Mouse (Mus musculus): ENCODE measurements around the gene Srrm2.

DNA sequence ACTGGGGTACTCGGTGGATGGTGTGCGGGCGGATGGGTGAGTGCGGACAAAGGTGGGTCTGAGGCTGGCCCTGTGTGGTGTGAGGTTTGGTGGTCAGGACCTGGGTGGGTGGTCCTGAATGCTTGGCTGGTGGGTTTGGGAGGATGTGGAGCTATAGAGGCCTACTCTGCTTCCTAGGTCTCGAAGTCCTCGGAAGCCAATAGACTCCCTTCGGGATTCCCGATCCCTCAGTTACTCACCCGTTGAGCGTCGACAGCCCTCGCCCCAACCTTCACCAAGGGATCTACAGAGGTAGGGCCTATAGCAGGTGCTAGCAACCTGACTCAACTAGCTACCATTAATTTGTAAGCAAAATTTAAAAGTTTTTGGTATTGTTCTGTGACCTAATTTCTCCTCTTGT lies 33.3 kb downstream of the Srrm2 start:
- TF ChIP-seq POLR2A (IDR thresholded peaks at IDR 0.05; ENCODE audit: borderline replicate concordance, insufficient read depth, low read length) (no peak), CTCF (IDR thresholded peaks at IDR 0.05; ENCODE audit: borderline replicate concordance, insufficient read depth, low read depth, low read length) (no peak)

Measured in cerebellum, adult 2 months (tissue).